Mouse (Mus musculus) heart, embryonic 16.5 days (tissue): Measurements from ENCODE around the gene Mecom. TPM values are rescaled to one million over a fixed set of nuclear protein-coding genes. Genes with fewer than 3 reads are reported as not detected.

Source experiments
- ATAC-seq: fragments of 200-750 bp; cut with Nextera tagmentation; replicated peaks from 2 replicates; pipeline ENCODE4 v1.8.0; 2017; ENCODE audit warnings: moderate number of reproducible peaks; ENCODE audit not compliant: insufficient read depth, low FRiP score; ENCODE audit errors: extremely low read depth
- H3K27ac ChIP-seq: fragments of 300-500 bp; sonication (generic); 2 replicates; pipeline ENCODE4 v1.5.1; 2014; ENCODE audit warnings: mild to moderate bottlenecking, low read length, control low read depth, moderate library complexity
- H3K27me3 ChIP-seq: fragments of 300-500 bp; sonication (generic); 2 replicates; pipeline ENCODE4 v1.6.1; 2014; ENCODE audit warnings: low read length, mixed read lengths; ENCODE audit not compliant: control insufficient read depth, insufficient read depth
- H3K36me3 ChIP-seq: fragments of 300-500 bp; sonication (generic); 2 replicates; pipeline ENCODE4 v1.6.1; 2014; ENCODE audit not compliant: control insufficient read depth, insufficient read depth
- H3K4me1 ChIP-seq: fragments of 300-500 bp; sonication (generic); 2 replicates; pipeline ENCODE4 v1.6.1; 2014; ENCODE audit warnings: low read length, mixed read lengths; ENCODE audit not compliant: control insufficient read depth, insufficient read depth
- H3K4me2 ChIP-seq: fragments of 300-500 bp; sonication (generic); 2 replicates; pipeline ENCODE4 v1.6.1; 2014; ENCODE audit warnings: low read depth, mild to moderate bottlenecking, control low read depth, low read length
- H3K4me3 ChIP-seq: fragments of 300-500 bp; sonication (generic); 2 replicates; pipeline ENCODE4 v1.5.1; 2014; ENCODE audit warnings: mild to moderate bottlenecking, control low read depth, low read length
- H3K9ac ChIP-seq: fragments of 300-500 bp; sonication (generic); 2 replicates; pipeline ENCODE4 v1.6.1; 2014; ENCODE audit warnings: low read length, control low read depth
- H3K9me3 ChIP-seq: fragments of 300-500 bp; sonication (generic); replicated peaks from 2 replicates; pipeline ENCODE4 v1.6.1; 2016; ENCODE audit warnings: low read length; ENCODE audit not compliant: control insufficient read depth
- WGBS: fragments of 180-500 bp; shearing (Covaris S2); extraction: QIAGEN DNeasy Blood & Tissue Kit; methylation state at CpG from one replicate; pipeline ENCODE4 v1.1.7; 2014; 5-methylcytosine and 5-hydroxymethylcytosine counted together
- polyA plus RNA-seq: library from polyadenylated mRNA; unstranded; fragments of >200 nt; fragmentation: Nextera tagmentation; extraction: Ambion mirVana; gene quantifications from 2 replicates; pipeline ENCODE4 v1.2.1, GENCODE M21; 2015

Gene Mecom
- polyA plus RNA-seq, 1 experiment from 2014 or later = 12.7 TPM

DNA sequence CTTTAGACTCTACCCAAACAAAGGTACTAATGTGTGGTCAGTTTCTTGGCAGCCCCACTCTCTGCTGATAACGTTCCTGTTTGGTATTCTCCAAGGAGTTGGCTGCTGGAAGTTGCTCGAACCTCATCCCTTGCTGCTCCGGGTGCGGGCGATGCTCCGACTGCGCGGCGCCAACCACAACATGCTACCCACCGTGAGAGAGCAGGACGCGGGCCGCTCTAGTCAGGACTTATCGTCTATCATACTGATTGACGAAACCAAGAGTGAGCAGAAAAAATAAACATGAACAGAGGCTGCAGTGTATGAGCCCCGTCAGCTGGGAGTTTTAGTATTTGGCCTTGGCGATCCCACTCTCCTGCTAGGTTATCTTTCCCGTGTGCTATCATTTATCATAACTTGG is 441.3 kb downstream of the Mecom start:
- Histone ChIP-seq H3K4me3 (peak overlapping the region; percentile 24; the same call in 1 of the 2 replicates), H3K4me1 (no peaks in the 10 kb centered on the region), H3K9me3 (no peaks in the 10 kb centered on the region), H3K9ac (peak overlapping the region; percentile 31; the same call in 1 of the 2 replicates), H3K36me3 (no peaks in the 10 kb centered on the region), H3K27ac (peak overlapping the region; percentile 60), H3K27me3 (no peaks in the 10 kb centered on the region), H3K4me2 (peak overlapping the region; percentile 55)
- peak; percentile 73 for ATAC-seq
- WGBS = 26% methylated on average over 18 of the region's 18 CpGs

DNA sequence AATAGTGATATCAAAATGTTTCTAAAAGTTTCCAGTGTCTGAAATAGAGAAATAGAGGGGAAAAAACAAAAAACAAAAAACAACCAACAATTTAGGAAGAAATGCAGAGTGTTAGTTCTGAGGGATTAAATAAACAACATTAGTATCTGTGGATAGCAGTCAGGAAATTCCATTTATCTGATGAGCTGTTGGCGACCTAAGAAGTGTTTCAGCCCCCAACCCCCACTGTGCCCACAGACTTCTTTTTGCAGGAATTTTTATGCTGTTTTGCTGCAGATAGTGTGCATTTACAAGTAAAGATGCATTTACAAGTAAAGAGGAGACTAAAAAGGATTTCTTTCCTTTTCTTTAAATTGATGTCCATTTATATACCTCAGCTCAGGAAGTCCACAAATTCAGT is 441.9 kb downstream of the Mecom start:
- H3K4me1 ChIP-seq = no peaks in the 10 kb centered on the region
- no peak for ATAC-seq
- no peaks in the 10 kb centered on the region for H3K36me3 ChIP-seq
- no peak overlapping the region for H3K4me3 ChIP-seq
- H3K9me3 ChIP-seq = no peaks in the 10 kb centered on the region
- peak overlapping the region; percentile 42 for H3K4me2 ChIP-seq
- no peaks in the 10 kb centered on the region for H3K27me3 ChIP-seq
- H3K9ac ChIP-seq = no peak overlapping the region
- 25% methylated on average over 1 of the region's 1 CpGs for WGBS
- H3K27ac ChIP-seq = peak overlapping the region; percentile 60

DNA sequence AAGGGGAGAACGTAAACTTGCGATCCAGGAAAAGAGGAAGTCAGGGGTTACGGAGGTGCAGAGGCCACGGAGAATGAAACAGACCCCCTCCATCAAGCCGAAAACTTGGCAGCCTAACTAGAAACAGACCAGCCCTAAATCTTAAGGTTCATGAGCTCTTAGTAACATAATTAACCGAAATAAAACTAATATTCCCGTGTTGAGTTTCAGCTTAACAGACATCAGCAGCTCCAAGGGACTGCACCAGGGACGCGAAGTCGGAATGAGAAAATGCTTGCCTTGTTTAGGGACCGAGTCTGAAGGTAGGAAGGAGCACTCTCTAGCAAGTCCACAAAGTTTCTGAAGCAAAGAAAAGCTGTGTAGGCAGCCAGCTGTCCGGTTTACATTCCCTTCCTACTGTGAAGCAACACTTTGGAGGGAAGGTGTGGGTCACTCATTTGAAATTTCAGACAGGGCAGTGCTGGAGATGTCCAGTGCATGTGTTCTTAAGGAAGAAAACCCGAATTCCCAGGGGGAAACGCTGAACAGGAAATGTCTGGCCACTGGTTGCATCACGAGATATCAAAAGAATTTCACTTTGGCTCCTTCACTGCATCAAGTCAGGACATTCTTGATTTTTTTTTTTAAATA is 442.5 kb downstream of the Mecom start:
- 30% methylated on average over 15 of the region's 15 CpGs for WGBS
- Histone ChIP-seq H3K4me3 (peak overlapping the region; percentile 13), H3K9ac (0 out of 2 replicates have a peak overlapping the region, but pooled peaks have one; percentile 18), H3K27ac (peak overlapping the region; percentile 60), H3K9me3 (no peaks in the 10 kb centered on the region), H3K4me1 (no peaks in the 10 kb centered on the region), H3K27me3 (no peaks in the 10 kb centered on the region), H3K4me2 (peak overlapping the region; percentile 25), H3K36me3 (no peaks in the 10 kb centered on the region)
- ATAC-seq = peak; percentile 56; the same call in 1 of the 2 replicates

DNA sequence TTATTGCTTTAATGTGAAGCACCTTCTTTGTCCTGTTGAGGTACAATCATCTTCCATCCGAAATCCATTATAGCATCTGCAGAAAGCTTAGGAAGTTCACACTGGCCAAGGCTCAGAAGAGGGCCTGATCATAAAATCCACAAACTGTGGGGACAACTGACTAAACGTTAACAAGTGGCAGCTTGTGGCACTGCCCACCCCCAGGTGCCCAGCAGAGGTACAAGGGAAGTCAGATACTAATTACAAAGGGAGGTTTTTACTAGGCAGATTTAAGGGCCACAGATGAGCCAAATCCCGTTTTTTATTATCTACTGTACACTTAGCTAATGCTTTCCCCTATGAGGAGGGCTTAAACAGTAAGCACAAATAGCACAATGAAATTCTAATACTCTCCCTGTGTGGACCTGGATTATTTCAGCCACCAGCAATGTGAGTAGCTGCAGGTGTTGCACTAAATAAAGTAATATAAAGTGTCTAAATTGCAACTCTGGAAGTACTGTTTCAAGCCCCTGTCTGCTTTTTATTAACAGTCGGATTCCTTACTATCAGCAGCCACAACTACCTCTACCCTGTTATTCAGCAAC is 443.2 kb downstream of the Mecom start:
- WGBS = 42% methylated on average over 4 of the region's 4 CpGs
- no peak overlapping the region for H3K9ac ChIP-seq
- no peak overlapping the region for H3K4me3 ChIP-seq

DNA sequence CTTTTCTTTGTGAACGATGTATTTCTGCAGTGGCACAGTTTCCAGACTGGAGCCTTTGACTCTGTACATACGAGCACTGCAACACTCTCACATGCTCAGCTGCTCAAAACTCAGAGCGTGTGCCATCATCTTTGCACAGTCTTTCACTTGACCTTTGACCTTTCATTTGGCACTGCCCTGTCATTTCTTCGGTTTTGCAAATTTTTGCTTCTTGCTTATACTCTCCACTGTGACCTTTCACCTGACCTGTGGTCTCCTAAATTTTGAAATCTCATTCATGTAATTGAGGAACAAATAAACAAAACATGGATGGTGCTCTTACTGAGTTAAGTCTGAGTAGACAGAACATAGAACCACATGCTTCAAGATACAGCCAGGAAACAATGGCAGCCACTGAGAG is 446.7 kb downstream of the Mecom start:
- Histone ChIP-seq H3K27me3 (no peaks in the 10 kb centered on the region), H3K4me2 (no peak overlapping the region), H3K27ac (no peak overlapping the region), H3K4me1 (no peaks in the 10 kb centered on the region), H3K4me3 (no peak overlapping the region), H3K36me3 (no peaks in the 10 kb centered on the region), H3K9ac (no peak overlapping the region), H3K9me3 (no peaks in the 10 kb centered on the region)
- WGBS = 78% methylated on average over 4 of the region's 4 CpGs
- no peak for ATAC-seq

More for the DNA sequence above, 443.2 kb downstream of the Mecom start:
- H3K36me3 ChIP-seq = no peaks in the 10 kb centered on the region
- H3K27ac ChIP-seq = peak overlapping the region; percentile 41; the same call in 1 of the 2 replicates
- no peak overlapping the region for H3K4me2 ChIP-seq
- ATAC-seq = no peak
- H3K4me1 ChIP-seq = no peaks in the 10 kb centered on the region
- H3K27me3 ChIP-seq = no peaks in the 10 kb centered on the region
- no peaks in the 10 kb centered on the region for H3K9me3 ChIP-seq

DNA sequence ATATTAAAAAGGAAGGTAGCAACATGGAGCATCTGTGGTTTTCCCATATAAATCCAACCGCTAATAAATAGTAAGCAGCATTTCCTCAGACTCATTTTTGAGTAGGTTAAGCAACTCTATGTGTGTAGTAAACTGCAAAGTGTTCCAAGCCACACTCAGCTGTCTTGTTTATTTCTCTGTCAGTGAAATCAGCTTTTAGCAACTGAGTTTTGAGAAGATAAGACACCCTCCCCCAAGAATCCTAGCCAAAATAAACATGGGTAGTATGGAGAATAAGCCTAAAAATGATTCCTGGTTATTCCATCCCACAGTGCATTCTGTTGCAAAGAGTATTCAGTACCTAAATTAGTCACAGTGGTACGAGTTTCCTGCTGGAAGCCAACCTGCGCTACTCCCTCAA is 450.1 kb downstream of the Mecom start:
- Histone ChIP-seq H3K4me3 (no peak overlapping the region), H3K27me3 (no peaks in the 10 kb centered on the region), H3K27ac (peak overlapping the region; percentile 51; the same call in 1 of the 2 replicates), H3K4me1 (no peaks in the 10 kb centered on the region), H3K4me2 (no peak overlapping the region), H3K36me3 (no peaks in the 10 kb centered on the region), H3K9me3 (no peaks in the 10 kb centered on the region), H3K9ac (no peak overlapping the region)
- 69% methylated on average over 3 of the region's 3 CpGs for WGBS
- ATAC-seq = no peak

DNA sequence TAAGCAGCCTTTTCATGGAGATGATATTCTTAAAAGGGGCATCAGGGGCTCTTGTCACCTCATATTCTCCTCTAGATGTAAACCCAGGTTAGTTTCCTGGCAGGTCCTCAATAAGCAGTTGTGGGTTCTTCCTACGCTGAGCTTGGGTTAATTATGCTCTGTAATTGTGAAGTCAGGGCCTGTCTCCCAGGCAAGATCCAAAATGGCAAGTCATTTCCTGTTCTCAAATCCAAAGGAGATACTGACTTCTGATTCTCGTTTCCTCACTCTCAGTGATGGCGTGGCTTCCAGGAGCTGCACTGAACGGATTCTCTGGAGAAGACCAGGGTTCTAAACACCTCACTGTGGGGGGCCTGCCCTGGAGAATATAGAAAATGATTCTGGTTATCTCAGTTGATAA is 450.7 kb downstream of the Mecom start:
- ATAC-seq = no peak
- WGBS = 42% methylated on average over 4 of the region's 4 CpGs
- no peaks in the 10 kb centered on the region for H3K4me1 ChIP-seq
- no peak overlapping the region for H3K9ac ChIP-seq
- H3K9me3 ChIP-seq = no peaks in the 10 kb centered on the region
- H3K27me3 ChIP-seq = no peaks in the 10 kb centered on the region
- H3K27ac ChIP-seq = peak overlapping the region; percentile 51
- H3K36me3 ChIP-seq = no peaks in the 10 kb centered on the region
- no peak overlapping the region for H3K4me2 ChIP-seq
- no peak overlapping the region for H3K4me3 ChIP-seq

DNA sequence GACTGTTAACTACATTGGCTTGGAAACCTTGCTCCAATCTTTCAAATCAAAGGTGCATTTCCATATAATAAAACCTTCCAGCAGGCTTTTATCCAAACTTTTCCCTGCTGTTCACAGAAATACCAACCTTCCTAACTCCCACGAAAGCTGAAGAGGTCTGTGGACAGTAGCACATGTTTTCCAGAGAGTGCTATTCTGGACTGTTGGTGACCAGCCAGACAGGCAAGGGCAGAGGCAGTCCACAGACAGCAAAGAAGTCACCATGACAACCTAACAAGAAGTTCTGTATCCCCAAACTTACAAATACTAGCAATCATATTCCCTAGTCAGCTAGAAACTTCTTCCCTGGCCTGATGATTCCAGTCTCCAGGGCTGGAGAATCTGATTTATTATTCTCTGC is 454.8 kb downstream of the Mecom start:
- no peak for ATAC-seq
- no peaks in the 10 kb centered on the region for H3K9me3 ChIP-seq
- H3K36me3 ChIP-seq = no peaks in the 10 kb centered on the region
- 43% methylated on average over 1 of the region's 1 CpGs for whole genome bisulfite sequencing
- no peak overlapping the region for H3K4me3 ChIP-seq
- no peak overlapping the region for H3K27ac ChIP-seq
- no peak overlapping the region for H3K9ac ChIP-seq
- H3K27me3 ChIP-seq = no peaks in the 10 kb centered on the region
- H3K4me1 ChIP-seq = no peaks in the 10 kb centered on the region
- H3K4me2 ChIP-seq = no peak overlapping the region

DNA sequence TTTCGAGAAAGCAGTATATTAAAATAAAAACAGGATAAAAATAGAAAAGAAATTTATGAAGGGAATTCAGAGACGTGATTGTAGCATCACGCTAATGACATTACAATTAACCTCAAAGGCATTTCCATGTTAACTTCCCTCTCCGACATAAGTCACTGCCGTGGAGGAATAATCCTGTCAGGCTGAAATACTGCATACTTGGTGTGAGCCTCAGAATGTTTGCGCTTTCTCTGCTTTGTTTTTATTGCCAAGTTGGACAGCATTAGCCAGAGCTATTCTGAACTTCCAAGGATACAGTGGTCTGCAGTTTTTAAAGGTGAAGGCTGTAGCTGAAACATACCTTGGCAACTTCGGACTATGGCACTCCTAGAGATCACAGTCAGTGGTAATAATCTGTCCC is 455.3 kb downstream of the Mecom start:
- no peak overlapping the region for H3K4me3 ChIP-seq
- no peaks in the 10 kb centered on the region for H3K9me3 ChIP-seq
- no peak overlapping the region for H3K27ac ChIP-seq
- H3K9ac ChIP-seq = no peak overlapping the region
- H3K4me2 ChIP-seq = no peak overlapping the region
- no peaks in the 10 kb centered on the region for H3K4me1 ChIP-seq
- H3K27me3 ChIP-seq = no peaks in the 10 kb centered on the region
- ATAC-seq = no peak
- 70% methylated on average over 7 of the region's 7 CpGs for WGBS
- no peaks in the 10 kb centered on the region for H3K36me3 ChIP-seq
